Mouse (Mus musculus): ENCODE data around the gene Hist2h3b. TPM values are rescaled to one million over a fixed set of nuclear protein-coding genes. Genes with fewer than 3 reads are reported as not detected.
A peak's percentile ranks its signal among the peaks of the same experiment; 100 is the strongest.

The Hist2h3b gene
- polyA plus RNA-seq, 1 experiment: 102 TPM

DNA sequence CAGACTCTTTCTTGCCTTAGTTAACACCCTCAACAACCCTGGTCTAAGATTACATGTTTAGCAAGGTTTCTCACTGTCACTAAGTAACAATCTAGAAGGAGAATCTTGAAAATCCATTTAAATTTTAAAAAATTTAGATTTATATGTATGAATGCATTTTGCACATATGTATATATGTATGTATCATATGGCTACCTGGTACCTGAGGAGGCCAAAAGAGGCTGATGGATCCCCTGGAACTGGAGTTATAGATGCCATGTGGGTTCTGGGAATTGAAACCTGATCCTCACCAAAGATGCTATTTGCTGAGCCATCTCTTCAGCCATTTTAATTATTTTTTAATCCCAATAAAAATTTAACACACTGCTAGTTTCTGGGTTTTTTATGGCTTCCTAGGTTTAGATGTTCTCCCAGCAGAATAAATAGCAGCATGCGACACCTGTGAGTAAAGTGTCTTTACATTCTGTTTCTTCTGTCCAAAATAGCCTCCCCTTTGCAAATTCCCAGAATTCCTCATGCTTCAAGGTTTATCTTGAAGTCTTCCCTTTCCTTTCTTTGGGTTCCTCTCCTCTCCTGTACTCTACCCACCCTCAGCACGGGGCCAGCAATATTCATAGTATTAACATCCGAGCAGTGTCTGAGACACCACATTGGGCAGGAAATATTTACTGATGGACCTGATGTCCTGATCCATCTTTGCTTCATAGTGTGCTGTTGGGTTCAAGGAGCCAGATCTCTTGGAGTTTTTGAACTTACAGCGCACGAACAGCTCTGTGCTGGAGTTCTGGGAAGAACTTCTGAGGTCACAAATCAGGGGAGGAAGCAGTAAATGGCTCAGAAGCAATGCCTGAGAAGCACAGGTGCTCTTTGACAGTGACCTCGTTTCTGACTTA lies 20.1 kb upstream of the Hist2h3b start:
- H3K4me1 ChIP-seq (ENCODE audit: control insufficient read depth, insufficient read depth, insufficient read length): peaks cover 7% of the 10 kb centered on the region; the same call in 1 of the 2 replicates
- no peaks in the 10 kb centered on the region for H3K27me3 ChIP-seq (ENCODE audit: control insufficient read depth, insufficient read depth, low read length)
- no peak overlapping the region; the same call in 1 of the 2 replicates for H3K4me3 ChIP-seq (ENCODE audit: extremely low read depth, insufficient read depth, insufficient read length)
- TF ChIP-seq POLR2A (IDR thresholded peaks at IDR 0.05; ENCODE audit: low read depth, low read length) (no peak), CTCF (IDR thresholded peaks at IDR 0.05; ENCODE audit: extremely low read depth, insufficient read depth, insufficient read length, insufficient replicate concordance) (no peak)
- no peaks in the 10 kb centered on the region for H3K36me3 ChIP-seq (ENCODE audit: control insufficient read depth, insufficient read depth, low read length)
- no peak for DNase-seq (ENCODE audit: low read depth in 1 of 2, low spot score in 2 of 2)
- WGBS: 68% methylated on average over 6 of the region's 6 CpGs
- no peak overlapping the region for H3K27ac ChIP-seq (ENCODE audit: insufficient read depth, low read length)

- no peak overlapping the region for H3K4me3 ChIP-seq (ENCODE audit: extremely low read depth, insufficient read depth, insufficient read length)
- no peak overlapping the region for H3K27ac ChIP-seq (ENCODE audit: insufficient read depth, low read length)
- no peaks in the 10 kb centered on the region for H3K36me3 ChIP-seq (ENCODE audit: control insufficient read depth, insufficient read depth, low read length)
- peaks cover 4% of the 10 kb centered on the region; the same call in 1 of the 2 replicates for H3K4me1 ChIP-seq (ENCODE audit: control insufficient read depth, insufficient read depth, insufficient read length)
- no peak for DNase-seq (ENCODE audit: low read depth in 1 of 2, low spot score in 2 of 2)
- TF ChIP-seq POLR2A (IDR thresholded peaks at IDR 0.05; ENCODE audit: low read depth, low read length): no peak
- no peak for TF ChIP-seq CTCF (IDR thresholded peaks at IDR 0.05; ENCODE audit: extremely low read depth, insufficient read depth, insufficient read length, insufficient replicate concordance)
- no peaks in the 10 kb centered on the region for H3K27me3 ChIP-seq (ENCODE audit: control insufficient read depth, insufficient read depth, low read length)
- WGBS: 88% methylated on average over 4 of the region's 4 CpGs
These were observed 19.5 kb upstream of the Hist2h3b start for GRCm38 (mm10) chr3:96249034-96249345.

GRCm38 (mm10) chr3:96250890-96251289 lies 17.6 kb upstream of the Hist2h3b start:
- 72% methylated on average over 3 of the region's 3 CpGs for WGBS
- no peak for TF ChIP-seq CTCF (IDR thresholded peaks at IDR 0.05; ENCODE audit: extremely low read depth, insufficient read depth, insufficient read length, insufficient replicate concordance)

DNA sequence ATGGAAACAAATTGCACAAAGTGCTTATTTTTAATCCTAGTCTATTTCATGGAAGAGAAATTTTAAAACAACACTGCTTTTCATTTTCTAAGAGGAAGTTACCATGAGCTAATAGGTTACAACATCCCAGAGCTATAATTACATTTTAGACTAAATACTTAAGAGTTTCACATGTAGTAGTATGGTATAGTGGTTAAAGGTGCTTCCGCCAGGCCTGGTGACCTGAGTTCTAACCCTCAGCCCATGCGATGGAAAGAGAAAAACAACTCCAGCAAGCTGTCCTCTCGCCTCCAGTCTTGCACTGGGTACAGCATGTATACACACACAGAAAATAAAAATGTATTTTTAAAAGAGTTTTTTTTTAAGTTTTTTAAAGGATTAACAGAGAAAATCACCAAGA lies 16.7 kb upstream of the Hist2h3b start:
- TF ChIP-seq CTCF (IDR thresholded peaks at IDR 0.05; ENCODE audit: extremely low read depth, insufficient read depth, insufficient read length, insufficient replicate concordance): no peak
- Histone ChIP-seq H3K36me3 (ENCODE audit: control insufficient read depth, insufficient read depth, low read length) (no peaks in the 10 kb centered on the region), H3K27me3 (ENCODE audit: control insufficient read depth, insufficient read depth, low read length) (no peaks in the 10 kb centered on the region), H3K27ac (ENCODE audit: insufficient read depth, low read length) (peak overlapping the region; percentile 73; the same call in 1 of the 2 replicates), H3K4me1 (ENCODE audit: control insufficient read depth, insufficient read depth, insufficient read length) (no peaks in the 10 kb centered on the region; the same call in 1 of the 2 replicates), H3K4me3 (ENCODE audit: extremely low read depth, insufficient read depth, insufficient read length) (no peak overlapping the region)
- no peak for DNase-seq (ENCODE audit: low read depth in 1 of 2, low spot score in 2 of 2)
- 34% methylated on average over 3 of the region's 3 CpGs for WGBS

More at GRCm38 (mm10) chr3:96250890-96251289, 17.6 kb upstream of the Hist2h3b start:
- H3K27ac ChIP-seq (ENCODE audit: insufficient read depth, low read length): peak overlapping the region; percentile 43
- H3K27me3 ChIP-seq (ENCODE audit: control insufficient read depth, insufficient read depth, low read length): no peaks in the 10 kb centered on the region
- no peak overlapping the region for H3K4me3 ChIP-seq (ENCODE audit: extremely low read depth, insufficient read depth, insufficient read length)
- H3K4me1 ChIP-seq (ENCODE audit: control insufficient read depth, insufficient read depth, insufficient read length): no peaks in the 10 kb centered on the region
- no peaks in the 10 kb centered on the region for H3K36me3 ChIP-seq (ENCODE audit: control insufficient read depth, insufficient read depth, low read length)
- DNase-seq (ENCODE audit: low read depth in 1 of 2, low spot score in 2 of 2): no peak

- Histone ChIP-seq H3K4me1 (ENCODE audit: control insufficient read depth, insufficient read depth, insufficient read length) (no peaks in the 10 kb centered on the region; the same call in 1 of the 2 replicates), H3K36me3 (ENCODE audit: control insufficient read depth, insufficient read depth, low read length) (no peaks in the 10 kb centered on the region), H3K27ac (ENCODE audit: insufficient read depth, low read length) (no peak overlapping the region), H3K4me3 (ENCODE audit: extremely low read depth, insufficient read depth, insufficient read length) (no peak overlapping the region), H3K27me3 (ENCODE audit: control insufficient read depth, insufficient read depth, low read length) (no peaks in the 10 kb centered on the region)
- 85% methylated on average over 10 of the region's 10 CpGs for WGBS
- DNase-seq (ENCODE audit: low read depth in 1 of 2, low spot score in 2 of 2): no peak
- TF ChIP-seq CTCF (IDR thresholded peaks at IDR 0.05; ENCODE audit: extremely low read depth, insufficient read depth, insufficient read length, insufficient replicate concordance) (no peak), POLR2A (IDR thresholded peaks at IDR 0.05; ENCODE audit: low read depth, low read length) (no peak)
These were observed 13.6 kb upstream of the Hist2h3b start for GRCm38 (mm10) chr3:96254683-96255355.

DNA sequence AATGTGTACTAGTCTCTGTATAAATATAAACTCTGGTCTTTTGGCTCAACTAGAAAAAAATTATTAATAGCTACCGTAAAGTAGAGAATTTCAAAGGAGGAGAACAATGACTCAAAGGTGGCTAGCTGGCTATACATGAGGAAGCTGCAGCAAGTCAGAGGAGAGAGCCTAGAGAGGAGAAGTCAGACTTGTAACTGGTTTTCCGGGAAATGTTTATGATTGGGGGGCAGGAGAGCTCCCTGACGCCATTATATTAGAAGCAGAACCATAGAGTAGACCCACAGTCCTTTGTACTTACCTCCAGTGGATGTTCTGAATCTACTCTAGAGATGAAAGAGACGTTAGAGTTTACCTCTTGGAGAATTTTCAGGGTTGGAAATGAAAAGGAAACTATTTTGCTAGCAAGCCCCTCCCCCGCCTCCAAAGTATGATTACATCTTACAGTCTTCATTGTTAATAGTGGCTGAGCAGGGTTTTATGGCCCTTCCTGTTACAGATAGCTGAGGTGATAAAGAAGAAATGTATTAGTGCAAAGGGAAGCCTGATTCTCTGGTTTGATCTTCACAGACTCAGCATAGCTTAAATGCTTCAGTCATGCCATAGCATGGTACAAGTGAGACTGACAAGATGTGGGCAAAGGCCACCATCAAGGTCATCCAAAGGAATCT lies 12.4 kb upstream of the Hist2h3b start:
- no peak for DNase-seq (ENCODE audit: low read depth in 1 of 2, low spot score in 2 of 2)
- no peaks in the 10 kb centered on the region; the same call in 1 of the 2 replicates for H3K4me1 ChIP-seq (ENCODE audit: control insufficient read depth, insufficient read depth, insufficient read length)
- H3K27me3 ChIP-seq (ENCODE audit: control insufficient read depth, insufficient read depth, low read length): no peaks in the 10 kb centered on the region
- no peak overlapping the region for H3K4me3 ChIP-seq (ENCODE audit: extremely low read depth, insufficient read depth, insufficient read length)
- 62% methylated on average over 5 of the region's 5 CpGs for WGBS
- H3K27ac ChIP-seq (ENCODE audit: insufficient read depth, low read length): no peak overlapping the region
- no peaks in the 10 kb centered on the region for H3K36me3 ChIP-seq (ENCODE audit: control insufficient read depth, insufficient read depth, low read length)
- TF ChIP-seq CTCF (IDR thresholded peaks at IDR 0.05; ENCODE audit: extremely low read depth, insufficient read depth, insufficient read length, insufficient replicate concordance) (no peak), POLR2A (IDR thresholded peaks at IDR 0.05; ENCODE audit: low read depth, low read length) (no peak)

Data from spleen, adult 2 months (tissue).